Mouse (Mus musculus) liver, adult 2 months (tissue): ENCODE results near the gene Dmd.

Source experiments
- CTCF ChIP-seq: fragments of 200-500 bp; IDR thresholded peaks from 2 replicates; pipeline ENCODE4 v1.5.1; 2011; ENCODE audit warnings: low read depth, low read length, control low read depth
- POLR2A ChIP-seq: fragments of 200-500 bp; IDR thresholded peaks from 2 replicates; pipeline ENCODE4 v1.6.1; 2011; ENCODE audit warnings: low read length, control low read depth; ENCODE audit not compliant: insufficient read depth; ENCODE audit errors: extremely low read depth

GRCm38 (mm10) chrX:82987683-82988082, 39.0 kb downstream of the Dmd start:
- TF ChIP-seq CTCF (no peak), POLR2A (no peak)
